Mouse (Mus musculus): Measurements from ENCODE around the gene Slc16a9.
A peak's percentile ranks its signal among the peaks of the same experiment; 100 is the strongest.

Slc16a9 gene

GRCm38 (mm10) chr10:70305683-70306082 lies 60.8 kb downstream of the Slc16a9 start:
- DNase-seq: no peak

DNA sequence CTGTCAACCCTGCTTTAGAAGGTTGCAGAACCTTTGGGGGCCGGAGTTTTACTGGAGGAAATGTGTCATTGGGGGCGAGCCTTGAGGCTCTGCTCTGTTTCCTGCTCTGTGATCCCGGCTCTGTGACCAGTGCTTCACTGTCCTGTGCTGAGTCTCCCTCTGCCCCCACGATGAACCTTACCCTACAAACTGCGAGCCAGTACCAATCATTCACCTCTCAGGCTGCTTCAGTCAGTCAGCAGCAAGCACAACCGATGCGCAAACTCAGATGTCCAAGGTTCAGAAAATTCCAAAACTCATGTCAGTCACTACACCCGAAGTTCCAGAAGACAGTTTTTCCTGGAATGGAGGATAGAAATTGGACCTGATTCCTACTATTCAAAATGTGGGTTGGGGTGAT lies 64.5 kb downstream of the Slc16a9 start:
- DNase-seq: no peak

DNA sequence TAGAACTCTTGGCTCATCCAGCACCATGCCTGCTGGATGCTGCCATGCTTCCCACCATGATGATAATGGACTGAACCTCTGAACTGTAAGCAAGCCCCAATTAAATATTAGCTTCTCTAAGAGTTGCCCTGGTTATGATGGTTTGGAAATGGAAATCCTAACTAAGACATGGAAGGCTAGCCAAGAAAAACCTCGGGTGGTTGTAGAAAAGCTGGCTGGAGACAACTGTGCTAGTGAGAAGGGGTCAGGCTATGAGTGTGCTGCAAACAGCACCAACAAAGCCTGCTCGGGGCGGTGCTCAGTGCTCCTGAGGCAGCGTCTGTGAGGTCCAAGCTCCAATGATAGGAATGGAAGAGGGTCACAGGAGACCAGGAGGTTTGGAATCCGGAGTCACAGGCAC lies 65.7 kb downstream of the Slc16a9 start:
- no peak for DNase-seq

- DNase-seq: no peak
Observed at GRCm38 (mm10) chr10:70315895-70316294, 71.0 kb downstream of the Slc16a9 start.

GRCm38 (mm10) chr10:70316856-70317255 lies 72.0 kb downstream of the Slc16a9 start:
- no peak for DNase-seq

DNA sequence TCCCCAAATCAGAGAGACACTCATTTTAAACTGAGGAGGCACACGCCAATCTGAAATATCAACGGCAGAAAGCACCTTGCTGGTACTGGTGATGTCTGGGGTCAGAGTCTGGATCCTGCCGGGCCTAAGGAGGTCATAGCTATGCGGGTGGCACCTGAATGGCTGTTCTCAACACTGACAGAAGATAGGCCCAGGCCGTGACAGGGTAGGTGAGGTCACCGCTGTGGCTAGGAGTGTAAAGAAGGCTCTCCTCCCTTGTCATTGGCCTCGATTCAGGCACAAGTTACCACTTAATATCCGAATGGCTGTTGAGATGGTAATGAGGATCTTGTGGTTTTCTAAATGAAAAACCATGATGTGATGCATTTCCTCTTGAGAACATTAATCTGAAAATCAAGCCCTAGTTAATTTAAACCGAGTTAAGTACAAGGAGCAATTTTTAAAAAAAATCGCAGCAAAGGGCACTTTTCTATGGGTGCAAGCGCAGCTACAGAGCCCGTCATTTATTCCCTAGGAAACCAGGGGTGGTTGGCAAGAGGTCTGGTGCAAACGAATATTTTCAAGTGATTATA lies 72.6 kb downstream of the Slc16a9 start:
- DNase-seq: no peak

DNA sequence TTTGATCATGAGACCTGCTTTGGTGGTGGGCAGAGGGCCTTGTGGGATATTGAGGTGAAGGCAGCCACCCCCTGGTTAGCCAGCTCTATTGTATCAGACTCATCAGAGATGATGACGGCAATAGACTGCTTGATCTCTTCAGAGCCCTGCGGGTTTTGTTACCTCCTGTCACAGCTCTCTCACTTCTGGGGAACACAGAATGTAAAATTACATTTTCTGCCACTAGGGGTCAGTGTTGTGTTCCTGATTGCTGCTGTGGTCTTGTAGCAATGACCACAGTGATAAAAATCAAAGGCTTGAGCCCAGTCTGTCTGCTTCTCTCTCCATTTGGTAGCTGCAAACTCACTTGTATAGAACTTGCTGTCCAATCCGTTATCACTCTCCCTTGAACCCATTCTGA lies 73.7 kb downstream of the Slc16a9 start:
- DNase-seq: peak in 1 of 2 experiments; percentile 46

DNA sequence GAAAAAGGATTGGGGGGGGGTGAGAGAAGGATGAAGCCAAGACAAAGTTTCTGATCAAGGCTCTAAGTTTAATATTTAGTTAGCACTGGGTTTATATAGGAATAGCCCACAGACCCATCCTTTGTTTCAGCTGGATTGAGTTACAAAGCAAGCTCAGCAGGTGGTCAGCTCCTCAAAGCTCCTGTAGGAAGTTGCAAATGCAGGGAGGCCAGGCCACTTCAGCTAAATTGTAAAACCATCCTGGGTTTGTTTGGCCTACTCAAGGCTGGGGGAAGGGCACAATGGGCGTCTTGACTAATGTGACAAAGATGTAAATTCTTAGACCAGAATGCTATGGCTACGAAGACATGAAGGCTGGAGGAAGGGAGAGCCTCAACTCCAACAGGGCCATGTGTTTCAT lies 80.6 kb downstream of the Slc16a9 start:
- no peak for DNase-seq

DNA sequence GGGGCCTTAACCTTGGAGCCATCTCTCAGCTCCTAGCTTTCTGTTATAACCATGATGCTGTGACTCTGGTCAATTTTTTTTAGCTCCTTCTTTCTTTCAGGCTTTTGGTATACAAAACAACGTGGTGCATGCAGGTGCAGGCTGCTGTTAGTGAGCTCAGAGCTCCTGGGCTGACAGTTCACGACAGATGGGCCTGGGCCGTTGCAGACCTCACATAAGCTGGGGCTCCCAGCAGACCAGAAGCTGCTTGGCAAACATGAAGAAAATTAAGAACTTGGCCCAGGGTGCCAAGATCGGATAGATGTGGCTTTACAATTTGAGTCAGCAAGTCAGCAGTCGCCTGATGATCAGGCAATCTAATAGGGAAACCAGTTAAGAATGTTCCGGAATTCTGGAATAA lies 82.4 kb downstream of the Slc16a9 start:
- DNase-seq: no peak

- DNase-seq: no peak
Observed at GRCm38 (mm10) chr10:70328139-70328538, 83.2 kb downstream of the Slc16a9 start.
